Comparison of ENCODE assay signal across 20 mouse cellular contexts in genomic region chr2:125325125-125325855, GRCm38 (mm10).
DNase-seq lines count a peak whose midpoint lies in the region; ATAC-seq and TF ChIP-seq lines count a peak whose summit lies in the region.
"Had no signal": no experiment of that assay in that cellular context is flagged by ENCODE, and none has a peak within 500 bp of the region (broad histone marks: within the 10 kb centered on the region; RNA-seq: fewer than 3 reads in every experiment).

No protein-coding gene starts in this region.

- H3K27me3 ChIP-seq in kidney, embryonic 15.5 days, result no peaks in the 10 kb centered on the region
- H3K27me3 ChIP-seq: heart, embryonic 12.5 days; hindbrain, embryonic 13.5 days; intestine, embryonic 15.5 days; lung, embryonic 15.5 days; neural tube, embryonic 12.5 days had no signal

- intact Hi-C loops in gastrocnemius, adult 2 months (cut with DNase I), result no loop called here

- H3K9me3 ChIP-seq in kidney, embryonic 15.5 days (replicated peaks), result no peaks in the 10 kb centered on the region
- H3K9me3 ChIP-seq: G1E; heart, embryonic 12.5 days; hindbrain, embryonic 13.5 days; intestine, embryonic 15.5 days; lung, embryonic 15.5 days; midbrain, embryonic 10.5 days; neural tube, embryonic 12.5 days had no signal

- H3K4me3 ChIP-seq in kidney, embryonic 15.5 days (replicated peaks), result no peak overlapping the region
- no peak overlapping the region for H3K4me3 ChIP-seq in gastrocnemius, adult 2 months
- H3K4me3 ChIP-seq: heart, embryonic 12.5 days; hindbrain, embryonic 13.5 days; intestine, embryonic 15.5 days; lung, embryonic 15.5 days; midbrain, embryonic 10.5 days; neural tube, embryonic 12.5 days had no signal

- no peak for TF ChIP-seq CTCF in gastrocnemius, adult 2 months (IDR thresholded peaks at IDR 0.05)

- peaks cover 10% of the 10 kb centered on the region for H3K4me1 ChIP-seq in kidney, embryonic 15.5 days
- H3K4me1 ChIP-seq: hindbrain, embryonic 13.5 days; intestine, embryonic 15.5 days; neural tube, embryonic 12.5 days had no signal

- peak overlapping the region; percentile 45; the same call in 1 of the 2 replicates for H3K27ac ChIP-seq in kidney, embryonic 15.5 days
- peak overlapping the region; percentile 72 for H3K27ac ChIP-seq in gastrocnemius, adult 2 months
- H3K27ac ChIP-seq: hindbrain, embryonic 13.5 days; intestine, embryonic 15.5 days; liver, embryonic 14.5 days; lung, embryonic 15.5 days; midbrain, embryonic 10.5 days; neural tube, embryonic 12.5 days had no signal

- H3K4me2 ChIP-seq in kidney, embryonic 15.5 days, result no peak overlapping the region
- H3K4me2 ChIP-seq: heart, embryonic 12.5 days; hindbrain, embryonic 13.5 days; intestine, embryonic 15.5 days; lung, embryonic 15.5 days; neural tube, embryonic 12.5 days had no signal

- 57% methylated on average over 7 of the region's 7 CpGs for WGBS in kidney, embryonic 15.5 days

- no peak overlapping the region for H3K9ac ChIP-seq in kidney, embryonic 15.5 days
- H3K9ac ChIP-seq: heart, embryonic 12.5 days; hindbrain, embryonic 13.5 days; intestine, embryonic 15.5 days; liver, embryonic 14.5 days; lung, embryonic 15.5 days; neural tube, embryonic 12.5 days had no signal

- peaks cover 16% of the 10 kb centered on the region for H3K36me3 ChIP-seq in kidney, embryonic 15.5 days
- H3K36me3 ChIP-seq: G1E; intestine, embryonic 15.5 days; neural tube, embryonic 12.5 days had no signal

- DNase-seq in adrenal gland, postnatal 10 days, result peak; percentile 48
- no peak for DNase-seq in adrenal gland, postnatal 4 days (ENCODE audit: low spot score in 2 of 2)
- no peak for DNase-seq in kidney, postnatal 4 days
- DNase-seq in gastrocnemius, adult 2 months, result peak; percentile 87
- DNase-seq in skeletal muscle tissue, adult 2 months (ENCODE audit: low read depth, low spot score), result peak; percentile 74
- DNase-seq in embryo, embryonic 10.5 days (ENCODE audit: low spot score), result no peak
- DNase-seq: adrenal gland, adult 2 months; cerebellum, adult 9-11 months; heart, postnatal 14 days; lung, postnatal 4 days had no signal

- 0 out of 2 replicates have a peak, but pooled peaks have one; percentile 27 for ATAC-seq in kidney, embryonic 15.5 days (replicated peaks; ENCODE audit: low FRiP score)
- ATAC-seq in megakaryocyte-erythroid progenitor cell, adult 5-6 weeks (replicated peaks; ENCODE audit: low FRiP score, low TSS enrichment, poor library complexity, severe bottlenecking), result no peak
- ATAC-seq: intestine, embryonic 15.5 days had no signal

Comparison
In these comparisons a context has a peak if more than half of its experiments do, and no peak if none do; other contexts are left out.
1. DNase-seq: peak in adrenal gland, postnatal 10 days (single experiment), gastrocnemius, adult 2 months (single experiment) and skeletal muscle tissue, adult 2 months (single experiment); none in adrenal gland, postnatal 4 days (0 of 2), kidney, postnatal 4 days (0 of 2) and embryo, embryonic 10.5 days (single experiment).